Comparison of ENCODE assay signal across 13 mouse cellular contexts in the genomic region with DNA sequence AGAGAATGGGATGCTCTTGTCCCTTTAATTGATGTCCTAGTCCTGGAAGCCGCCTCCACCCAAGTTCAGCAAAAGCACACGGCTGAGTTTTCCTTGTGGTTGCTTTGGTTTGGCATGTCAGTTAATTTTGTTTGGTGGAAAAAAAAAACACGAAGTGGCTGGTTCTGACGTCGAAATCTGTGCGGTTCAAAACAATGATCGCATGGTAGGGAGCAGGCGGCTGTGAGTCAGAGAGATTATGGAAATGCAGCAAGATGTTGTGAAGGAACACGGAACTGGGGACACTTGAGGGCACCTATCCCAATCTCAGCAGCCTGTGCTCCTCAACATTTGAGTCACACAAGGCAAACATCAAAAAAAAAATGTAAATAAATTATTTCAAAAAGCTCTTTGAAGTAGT.
"Had no signal": no experiment of that assay in that cellular context is flagged by ENCODE, and none has a peak within 500 bp of the region (broad histone marks: within the 10 kb centered on the region; RNA-seq: fewer than 3 reads in every experiment).

No protein-coding gene starts in this region.

- H3K36me3 ChIP-seq: limb, embryonic 15.5 days; liver, embryonic 12.5 days; midbrain, embryonic 10.5 days; neural tube, embryonic 15.5 days had no signal

- H3K27ac ChIP-seq: liver, embryonic 12.5 days; midbrain, embryonic 10.5 days; neural tube, embryonic 15.5 days had no signal

- DNase-seq: kidney, adult 9 months; kidney, postnatal 36 days; layer of hippocampus, adult 9-11 months; layer of hippocampus, postnatal 36 days; midbrain, embryonic 14.5 days; right cerebral cortex, adult 18-20 months; right cerebral cortex, postnatal 25 days; thymus, postnatal 36 days had no signal

- H3K9me3 ChIP-seq: limb, embryonic 15.5 days; liver, embryonic 12.5 days; midbrain, embryonic 10.5 days; neural tube, embryonic 15.5 days had no signal

- ATAC-seq: liver, embryonic 12.5 days had no signal

- H3K4me2 ChIP-seq: limb, embryonic 15.5 days; liver, embryonic 12.5 days; neural tube, embryonic 15.5 days had no signal

- H3K9ac ChIP-seq: limb, embryonic 15.5 days; liver, embryonic 12.5 days; neural tube, embryonic 15.5 days had no signal

- H3K4me3 ChIP-seq: limb, embryonic 15.5 days; liver, embryonic 12.5 days; midbrain, embryonic 10.5 days; myocyte; neural tube, embryonic 15.5 days had no signal

- H3K4me1 ChIP-seq: liver, embryonic 12.5 days had no signal

- H3K27me3 ChIP-seq: limb, embryonic 15.5 days; liver, embryonic 12.5 days had no signal
